Mouse (Mus musculus): ENCODE measurements around the gene Fbll1. TPM values are rescaled to one million over a fixed set of nuclear protein-coding genes. Genes with fewer than 3 reads are reported as not detected.

Gene Fbll1
- polyA plus RNA-seq, 1 experiment from 2014 or later = 0.62 TPM

DNA sequence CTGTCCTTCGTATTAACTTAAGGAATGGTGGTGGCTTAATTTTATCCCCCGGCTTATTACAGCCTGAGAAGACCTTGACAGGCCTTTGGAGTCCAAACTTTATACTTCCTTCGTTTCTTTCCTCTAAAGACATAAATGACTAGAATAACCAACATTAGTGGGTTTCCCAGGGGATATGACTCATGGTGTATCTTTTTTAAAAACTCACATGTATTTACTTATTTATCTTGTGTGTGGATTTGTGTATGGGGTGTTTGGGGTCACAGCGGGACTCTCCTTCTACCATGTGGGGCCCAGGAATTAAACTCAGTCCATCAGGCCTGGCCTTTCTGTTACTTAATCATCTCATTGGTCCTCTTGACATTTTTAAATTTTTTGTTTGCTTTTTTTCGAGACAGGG lies 31.8 kb downstream of the Fbll1 start:
- DNase-seq (ENCODE audit: low spot score) = no peak
- H3K36me3 ChIP-seq (ENCODE audit: control insufficient read depth, insufficient read depth, low read length) = no peaks in the 10 kb centered on the region
- H3K9ac ChIP-seq (ENCODE audit: low read length) = no peak overlapping the region
- H3K4me1 ChIP-seq (replicated peaks; ENCODE audit: control insufficient read depth, insufficient read depth) = no peaks in the 10 kb centered on the region
- WGBS = 78% methylated on average over 5 of the region's 5 CpGs
- H3K4me2 ChIP-seq (replicated peaks; ENCODE audit: low read depth) = no peak overlapping the region
- no peak for ATAC-seq (ENCODE audit: low FRiP score, low TSS enrichment)
- H3K9me3 ChIP-seq (ENCODE audit: control insufficient read depth, low read length) = no peaks in the 10 kb centered on the region
- TF ChIP-seq CTCF (IDR thresholded peaks at IDR 0.05; ENCODE audit: low read depth) = no peak
- H3K27ac ChIP-seq (replicated peaks) = no peak overlapping the region
- no peak overlapping the region for H3K4me3 ChIP-seq (ENCODE audit: low read depth, low read length)
- H3K27me3 ChIP-seq (ENCODE audit: control insufficient read depth, insufficient read depth, low read length) = no peaks in the 10 kb centered on the region

DNA sequence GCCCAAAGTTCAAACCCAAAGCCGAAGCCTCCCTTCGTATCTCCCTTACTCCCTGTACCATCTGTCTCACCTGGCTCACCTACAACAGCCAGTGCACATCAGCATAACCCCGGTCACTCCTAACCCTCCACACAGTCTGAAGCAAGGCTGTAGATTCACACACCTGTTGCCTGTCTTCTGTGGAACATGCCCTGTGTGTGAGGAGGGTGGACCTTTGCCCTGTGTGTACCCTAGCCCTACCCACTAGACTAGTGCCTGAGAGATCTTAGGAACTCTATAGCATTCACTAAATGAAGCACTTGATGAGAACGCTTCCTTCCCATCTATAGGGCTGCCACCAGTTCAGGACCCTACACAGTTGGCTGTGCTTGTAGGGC lies 38.1 kb downstream of the Fbll1 start:
- 94% methylated on average over 4 of the region's 4 CpGs for WGBS
- Histone ChIP-seq H3K9me3 (ENCODE audit: control insufficient read depth, low read length) (no peaks in the 10 kb centered on the region), H3K4me2 (replicated peaks; ENCODE audit: low read depth) (no peak overlapping the region), H3K27me3 (ENCODE audit: control insufficient read depth, insufficient read depth, low read length) (no peaks in the 10 kb centered on the region), H3K4me3 (ENCODE audit: low read depth, low read length) (no peak overlapping the region), H3K27ac (replicated peaks) (no peak overlapping the region), H3K36me3 (ENCODE audit: control insufficient read depth, insufficient read depth, low read length) (no peaks in the 10 kb centered on the region), H3K4me1 (replicated peaks; ENCODE audit: control insufficient read depth, insufficient read depth) (no peaks in the 10 kb centered on the region), H3K9ac (ENCODE audit: low read length) (no peak overlapping the region)
- peak; percentile 80 for ATAC-seq (ENCODE audit: low FRiP score, low TSS enrichment)
- no peak for DNase-seq (ENCODE audit: low spot score)
- TF ChIP-seq EP300 (optimal IDR thresholded peaks at IDR 0.05) (no peak), CTCF (IDR thresholded peaks at IDR 0.05; ENCODE audit: low read depth) (no peak)

DNA sequence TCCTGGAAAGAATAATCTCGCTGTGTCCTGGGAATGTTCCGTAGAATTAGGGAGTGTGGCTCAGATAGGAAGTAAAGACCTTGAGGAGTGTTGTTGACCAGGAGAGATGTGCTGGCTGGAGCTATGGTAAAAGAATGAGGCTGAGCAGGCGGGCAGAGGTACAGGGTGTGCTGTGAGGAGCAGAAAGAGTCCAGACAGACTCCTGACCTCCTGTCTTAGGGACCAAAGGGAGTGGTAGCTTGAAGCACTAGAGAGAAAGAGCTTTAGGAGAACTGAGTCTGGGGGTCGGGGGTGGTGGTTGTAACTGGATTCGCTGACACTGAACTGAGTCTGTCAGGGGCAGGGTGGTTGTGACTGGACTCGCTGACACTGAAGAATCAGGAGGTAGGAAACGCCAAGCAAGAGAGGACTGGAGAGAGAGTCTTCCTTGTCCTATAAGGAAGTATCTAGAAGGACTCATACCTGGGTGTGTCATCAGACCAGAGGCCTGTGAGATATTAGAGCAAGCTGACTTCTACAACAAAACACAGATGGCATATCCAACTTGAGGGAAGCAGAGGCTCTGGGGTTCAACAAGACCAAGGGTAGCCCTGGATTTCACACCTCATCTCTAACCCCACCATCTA lies 38.6 kb downstream of the Fbll1 start:
- WGBS = 77% methylated on average over 7 of the region's 7 CpGs
- H3K27ac ChIP-seq (replicated peaks) = no peak overlapping the region
- H3K9ac ChIP-seq (ENCODE audit: low read length) = no peak overlapping the region
- TF ChIP-seq CTCF (IDR thresholded peaks at IDR 0.05; ENCODE audit: low read depth) (no peak), EP300 (optimal IDR thresholded peaks at IDR 0.05) (no peak)
- no peak overlapping the region for H3K4me3 ChIP-seq (ENCODE audit: low read depth, low read length)
- H3K9me3 ChIP-seq (ENCODE audit: control insufficient read depth, low read length) = no peaks in the 10 kb centered on the region
- no peak overlapping the region for H3K4me2 ChIP-seq (replicated peaks; ENCODE audit: low read depth)
- H3K36me3 ChIP-seq (ENCODE audit: control insufficient read depth, insufficient read depth, low read length) = no peaks in the 10 kb centered on the region
- H3K4me1 ChIP-seq (replicated peaks; ENCODE audit: control insufficient read depth, insufficient read depth) = no peaks in the 10 kb centered on the region
- H3K27me3 ChIP-seq (ENCODE audit: control insufficient read depth, insufficient read depth, low read length) = no peaks in the 10 kb centered on the region
- DNase-seq (ENCODE audit: low spot score) (no peak), ATAC-seq (ENCODE audit: low FRiP score, low TSS enrichment) (peak; percentile 86)

- no peak overlapping the region for H3K4me2 ChIP-seq (replicated peaks; ENCODE audit: low read depth)
- no peaks in the 10 kb centered on the region for H3K27me3 ChIP-seq (ENCODE audit: control insufficient read depth, insufficient read depth, low read length)
- no peak overlapping the region for H3K27ac ChIP-seq (replicated peaks)
- H3K9ac ChIP-seq (ENCODE audit: low read length) = no peak overlapping the region
- no peaks in the 10 kb centered on the region for H3K4me1 ChIP-seq (replicated peaks; ENCODE audit: control insufficient read depth, insufficient read depth)
- H3K9me3 ChIP-seq (ENCODE audit: control insufficient read depth, low read length) = no peaks in the 10 kb centered on the region
- DNase-seq (ENCODE audit: low spot score) (no peak), ATAC-seq (ENCODE audit: low FRiP score, low TSS enrichment) (no peak)
- TF ChIP-seq CTCF (IDR thresholded peaks at IDR 0.05; ENCODE audit: low read depth) (no peak), EP300 (optimal IDR thresholded peaks at IDR 0.05) (no peak)
- H3K36me3 ChIP-seq (ENCODE audit: control insufficient read depth, insufficient read depth, low read length) = no peaks in the 10 kb centered on the region
- 85% methylated on average over 11 of the region's 11 CpGs for WGBS
- H3K4me3 ChIP-seq (ENCODE audit: low read depth, low read length) = no peak overlapping the region
These were observed 42.0 kb downstream of the Fbll1 start for GRCm38 (mm10) chr11:35756411-35757303.

- no peak for TF ChIP-seq CTCF (IDR thresholded peaks at IDR 0.05; ENCODE audit: low read depth)
- TF ChIP-seq EP300 (optimal IDR thresholded peaks at IDR 0.05) = no peak
- DNase-seq (ENCODE audit: low spot score) = no peak
- no peak for ATAC-seq (ENCODE audit: low FRiP score, low TSS enrichment)
These were observed 43.1 kb downstream of the Fbll1 start for GRCm38 (mm10) chr11:35755546-35755945.

DNA sequence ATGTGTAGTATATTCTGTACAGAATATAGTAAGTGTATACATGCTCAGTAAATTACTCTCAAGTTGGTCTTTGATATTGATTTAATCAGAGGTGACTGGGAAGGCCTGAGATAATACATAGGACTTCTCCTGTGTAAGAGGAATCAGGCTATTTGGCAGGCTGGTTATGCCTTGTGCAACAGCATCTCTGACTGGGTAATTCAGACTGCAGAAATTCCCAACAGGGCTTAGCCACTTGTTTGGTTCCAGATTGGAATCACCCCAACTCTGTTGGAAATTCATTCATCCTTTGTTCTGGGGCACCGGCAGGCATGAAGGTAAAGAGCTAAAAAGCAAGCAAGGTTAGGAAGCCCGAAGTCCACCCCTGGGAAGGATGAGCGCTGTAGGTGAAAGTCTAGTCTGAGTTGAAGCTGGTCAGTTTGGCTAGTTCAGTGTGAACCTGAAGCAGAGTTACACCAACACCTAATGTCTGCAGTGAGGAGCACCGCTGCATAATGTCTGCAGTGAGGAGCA lies 43.7 kb downstream of the Fbll1 start:
- WGBS = 84% methylated on average over 4 of the region's 4 CpGs
- H3K36me3 ChIP-seq (ENCODE audit: control insufficient read depth, insufficient read depth, low read length) = no peaks in the 10 kb centered on the region
- no peak overlapping the region for H3K4me3 ChIP-seq (ENCODE audit: low read depth, low read length)
- ATAC-seq (ENCODE audit: low FRiP score, low TSS enrichment) = no peak
- H3K4me1 ChIP-seq (replicated peaks; ENCODE audit: control insufficient read depth, insufficient read depth) = no peaks in the 10 kb centered on the region
- H3K27ac ChIP-seq (replicated peaks) = peak overlapping the region; percentile 56; the same call in 1 of the 2 replicates
- no peak overlapping the region for H3K4me2 ChIP-seq (replicated peaks; ENCODE audit: low read depth)
- no peak overlapping the region for H3K9ac ChIP-seq (ENCODE audit: low read length)
- DNase-seq (ENCODE audit: low spot score) = no peak
- H3K9me3 ChIP-seq (ENCODE audit: control insufficient read depth, low read length) = no peaks in the 10 kb centered on the region
- H3K27me3 ChIP-seq (ENCODE audit: control insufficient read depth, insufficient read depth, low read length) = no peaks in the 10 kb centered on the region
- TF ChIP-seq CTCF (IDR thresholded peaks at IDR 0.05; ENCODE audit: low read depth) (no peak), EP300 (optimal IDR thresholded peaks at IDR 0.05) (no peak)

More at GRCm38 (mm10) chr11:35755546-35755945, 43.1 kb downstream of the Fbll1 start:
- Histone ChIP-seq H3K4me3 (ENCODE audit: low read depth, low read length) (no peak overlapping the region), H3K36me3 (ENCODE audit: control insufficient read depth, insufficient read depth, low read length) (no peaks in the 10 kb centered on the region), H3K4me2 (replicated peaks; ENCODE audit: low read depth) (no peak overlapping the region), H3K9ac (ENCODE audit: low read length) (no peak overlapping the region), H3K27me3 (ENCODE audit: control insufficient read depth, insufficient read depth, low read length) (no peaks in the 10 kb centered on the region), H3K4me1 (replicated peaks; ENCODE audit: control insufficient read depth, insufficient read depth) (no peaks in the 10 kb centered on the region), H3K9me3 (ENCODE audit: control insufficient read depth, low read length) (no peaks in the 10 kb centered on the region), H3K27ac (replicated peaks) (peak overlapping the region; percentile 56; the same call in 1 of the 2 replicates)
- 41% methylated on average over 6 of the region's 6 CpGs for WGBS

Data from stomach, postnatal 0 days (tissue).